Mouse (Mus musculus) cortical plate, adult 2 months (tissue): Measurements from ENCODE around the gene Npdc1.

Source experiments
- CTCF ChIP-seq: fragments of 200-500 bp; IDR thresholded peaks from 2 replicates; pipeline ENCODE4 v1.5.1; 2011; ENCODE audit warnings: mild to moderate bottlenecking, control low read depth, low read length; ENCODE audit not compliant: insufficient read depth; ENCODE audit errors: extremely low read depth
- POLR2A ChIP-seq: fragments of 200-500 bp; IDR thresholded peaks from 2 replicates; pipeline ENCODE4 v1.6.1; 2011; ENCODE audit warnings: mild to moderate bottlenecking, low read length, control low read depth; ENCODE audit not compliant: insufficient read depth; ENCODE audit errors: extremely low read depth

DNA sequence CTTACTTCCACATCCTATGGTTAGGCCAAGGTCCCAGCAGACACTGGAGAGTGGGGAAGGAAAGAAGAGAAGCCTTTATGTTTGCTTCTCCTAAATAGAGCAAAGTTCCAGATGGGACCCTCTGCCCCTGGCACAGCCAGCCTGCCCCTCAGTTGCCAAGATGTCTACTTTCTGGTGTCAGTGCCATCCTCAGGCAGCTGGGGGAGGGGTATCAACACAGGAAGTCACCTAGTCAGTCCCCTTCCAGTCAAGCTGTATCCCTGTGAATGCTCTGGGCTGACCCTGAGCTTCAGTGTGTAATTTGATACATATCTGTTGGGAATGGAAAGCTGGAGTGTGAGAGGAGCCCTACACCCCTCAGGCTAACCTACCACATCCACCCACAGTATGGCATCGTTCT, 2.1 kb upstream of the Npdc1 start:
- TF ChIP-seq CTCF = no peak
- no peak for TF ChIP-seq POLR2A
